Mouse (Mus musculus): ENCODE measurements at regions not wholly inside any gene's neighbourhood (a gene's known extent, or its start where the extent isn't known, plus 50 kb on each side); places are given as distances from the start of the nearest gene placed in this dataset.

GRCm38 (mm10) chr7:67437216-67438006, 64.8 kb upstream of the Mef2a start:
- TF ChIP-seq CTCF (IDR thresholded peaks at IDR 0.05; ENCODE audit: insufficient read depth, low read depth, low read length) (no peak), POLR2A (IDR thresholded peaks at IDR 0.05; ENCODE audit: insufficient read depth, low read depth, low read length) (no peak)
